8 mouse cellular contexts compared by ENCODE assay signal in the genomic region with DNA sequence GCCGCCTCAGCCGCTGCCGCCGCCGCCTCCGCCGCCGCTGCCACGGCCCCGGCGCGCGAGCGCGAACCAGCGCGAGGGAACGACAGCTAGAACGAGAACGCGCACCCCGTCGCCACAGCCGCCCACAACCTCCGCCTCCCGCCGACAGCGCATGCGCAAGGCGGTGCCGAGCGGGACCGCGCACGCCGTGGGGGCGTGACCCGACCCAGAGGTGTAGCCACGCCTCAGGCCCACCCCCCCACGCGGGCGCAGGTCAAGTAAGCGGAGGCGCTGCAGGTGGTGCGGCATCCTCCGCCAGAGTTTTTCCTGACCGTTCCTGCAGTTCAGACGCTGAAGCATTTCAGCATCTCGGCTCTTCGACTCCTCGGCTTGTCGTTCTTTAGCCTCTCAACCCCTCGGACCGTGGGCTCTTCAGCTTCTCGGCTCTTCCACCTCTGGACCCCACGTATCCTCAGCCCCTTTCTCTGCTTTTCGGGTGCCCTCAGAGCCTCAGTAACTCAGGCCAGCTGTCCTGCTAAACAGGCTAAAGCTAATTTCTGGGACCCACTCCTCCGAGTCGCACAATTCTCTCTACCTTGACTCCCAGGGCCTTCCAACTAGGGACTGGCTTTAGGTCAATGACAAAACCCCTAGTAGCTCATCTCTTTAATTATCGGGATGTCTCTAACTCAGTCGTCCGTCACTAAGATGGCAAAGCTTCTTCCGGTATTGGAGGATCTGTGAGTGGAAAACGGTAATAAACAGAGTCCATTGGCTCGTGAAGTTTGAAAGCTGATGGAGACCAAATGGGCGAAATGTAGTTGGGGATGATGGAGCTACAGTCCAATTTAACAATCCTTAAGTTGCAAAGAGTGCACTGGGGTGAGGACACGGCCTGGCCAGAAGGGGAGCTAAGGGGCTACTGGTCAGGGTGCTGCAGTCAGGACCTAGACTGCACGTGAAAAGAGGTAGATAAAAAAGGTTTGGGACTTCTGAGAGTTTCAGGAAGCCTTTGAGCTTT. TPM values are rescaled to one million over a fixed set of nuclear protein-coding genes. Genes with fewer than 3 reads are reported as not detected.
DNase-seq lines count a peak whose midpoint lies in the region; ATAC-seq and TF ChIP-seq lines count a peak whose summit lies in the region.

A gene (minus strand): TSS at position 93 of the 1,000 bp plus-strand sequence.

- peak within 1 kb of the TSS; percentile 95 for H3K9ac ChIP-seq in heart, embryonic 15.5 days
- peak within 1 kb of the TSS; percentile 76 for H3K9ac ChIP-seq in liver, embryonic 14.5 days (replicated peaks)
- H3K9ac ChIP-seq in neural tube, embryonic 11.5 days (ENCODE audit: low read length) = peak within 1 kb of the TSS; percentile 94
- peak within 1 kb of the TSS; percentile 91 for H3K9ac ChIP-seq in stomach, postnatal 0 days (ENCODE audit: low read length)

- peaks cover 26% of the 10 kb centered on the region for H3K4me1 ChIP-seq in forebrain, embryonic 10.5 days
- peaks cover 28% of the 10 kb centered on the region for H3K4me1 ChIP-seq in heart, embryonic 15.5 days (replicated peaks)
- H3K4me1 ChIP-seq in liver, embryonic 14.5 days (replicated peaks; ENCODE audit: control insufficient read depth in 2 of 2, insufficient read depth in 2 of 2, low read length in 1 of 2) = peaks cover 0 to 13% of the 10 kb centered on the region in 2 experiments; a peak in 2 of 4 replicates
- H3K4me1 ChIP-seq in neural tube, embryonic 11.5 days (ENCODE audit: control insufficient read depth, insufficient read depth, low read length) = peaks cover 7% of the 10 kb centered on the region
- H3K4me1 ChIP-seq in stomach, postnatal 0 days (replicated peaks; ENCODE audit: control insufficient read depth, insufficient read depth) = no peaks in the 10 kb centered on the region

- DNase-seq in CD8-positive naive resting alpha-beta T cell, adult 2 months (ENCODE audit: low read depth in 2 of 2, low spot score in 2 of 2) = peak; percentile 98 to 99
- DNase-seq in c-Kit-positive CD71-negative TER-119-negative erythroid progenitor cells, embryonic 14.5 days (ENCODE audit: low read depth) = peak; percentile 83
- DNase-seq in forebrain, embryonic 10.5 days (ENCODE audit: extremely low spot score, low spot score) = peak; percentile 96
- DNase-seq in kidney, postnatal 25 days = peak; percentile 99
- peak; percentile 85 to 88 (median 88) for DNase-seq in liver, embryonic 14.5 days (ENCODE audit: low read depth in 3 of 3, low spot score in 3 of 3)
- DNase-seq in neural tube, embryonic 11.5 days (ENCODE audit: low spot score) = peak; percentile 98
- peak; percentile 99 for DNase-seq in stomach, postnatal 0 days (ENCODE audit: low spot score)

- peak within 1 kb of the TSS; percentile 94 for H3K27ac ChIP-seq in forebrain, embryonic 10.5 days
- H3K27ac ChIP-seq in heart, embryonic 15.5 days = peak within 1 kb of the TSS; percentile 89
- no peak within 1 kb of the TSS for H3K27ac ChIP-seq in liver, embryonic 14.5 days
- H3K27ac ChIP-seq in neural tube, embryonic 11.5 days (ENCODE audit: low read depth, low read length) = peak within 1 kb of the TSS; percentile 73
- peak within 1 kb of the TSS; percentile 77 for H3K27ac ChIP-seq in stomach, postnatal 0 days (replicated peaks)

- peak; percentile 95 for ATAC-seq in heart, embryonic 15.5 days (replicated peaks; ENCODE audit: insufficient number of reproducible peaks, insufficient read depth, low FRiP score, low read depth)
- peak; percentile 97 for ATAC-seq in liver, embryonic 14.5 days (ENCODE audit: insufficient read depth)
- ATAC-seq in neural tube, embryonic 11.5 days (ENCODE audit: insufficient read depth, low FRiP score, low TSS enrichment) = peak; percentile 86
- peak; percentile 94 for ATAC-seq in stomach, postnatal 0 days (ENCODE audit: low FRiP score, low TSS enrichment)

- H3K4me3 ChIP-seq in forebrain, embryonic 10.5 days = peak within 1 kb of the TSS; percentile 92
- peak within 1 kb of the TSS; percentile 92 for H3K4me3 ChIP-seq in heart, embryonic 15.5 days
- H3K4me3 ChIP-seq in liver, embryonic 14.5 days (ENCODE audit: insufficient read depth in 1 of 2, low read depth in 2 of 2, low read length in 2 of 2) = peak within 1 kb of the TSS; percentile 81 to 89
- peak within 1 kb of the TSS; percentile 89 for H3K4me3 ChIP-seq in neural tube, embryonic 11.5 days (ENCODE audit: low read depth, low read length)
- peak within 1 kb of the TSS; percentile 93 for H3K4me3 ChIP-seq in stomach, postnatal 0 days (ENCODE audit: low read depth, low read length)

- H3K9me3 ChIP-seq in forebrain, embryonic 10.5 days = no peaks in the 10 kb centered on the region
- H3K9me3 ChIP-seq in heart, embryonic 15.5 days (replicated peaks) = no peaks in the 10 kb centered on the region
- no peaks in the 10 kb centered on the region for H3K9me3 ChIP-seq in liver, embryonic 14.5 days (ENCODE audit: control insufficient read depth, low read length)
- H3K9me3 ChIP-seq in neural tube, embryonic 11.5 days (ENCODE audit: control insufficient read depth, low read length) = no peaks in the 10 kb centered on the region
- H3K9me3 ChIP-seq in stomach, postnatal 0 days (ENCODE audit: control insufficient read depth, low read length) = no peaks in the 10 kb centered on the region

- under 1% methylated on average over 62 of the region's 68 CpGs for WGBS in forebrain, embryonic 10.5 days
- WGBS in heart, embryonic 15.5 days = under 1% methylated on average over 55 of the region's 68 CpGs
- under 1% methylated on average over 63 of the region's 68 CpGs for WGBS in liver, embryonic 14.5 days (ENCODE audit: insufficient replicate concordance)
- WGBS in neural tube, embryonic 11.5 days = under 1% methylated on average over 49 of the region's 68 CpGs
- 3% methylated on average over 53 of the region's 68 CpGs for WGBS in stomach, postnatal 0 days

- peak within 1 kb of the TSS; percentile 89 for H3K4me2 ChIP-seq in heart, embryonic 15.5 days
- H3K4me2 ChIP-seq in liver, embryonic 14.5 days (ENCODE audit: low read depth) = peak within 1 kb of the TSS; percentile 100
- H3K4me2 ChIP-seq in neural tube, embryonic 11.5 days (ENCODE audit: low read depth) = peak within 1 kb of the TSS; percentile 86
- peak within 1 kb of the TSS; percentile 82 for H3K4me2 ChIP-seq in stomach, postnatal 0 days (replicated peaks; ENCODE audit: low read depth)

- no peak for TF ChIP-seq EP300 in liver, embryonic 14.5 days (IDR thresholded peaks at IDR 0.05; ENCODE audit: low read depth)
- TF ChIP-seq EP300 in stomach, postnatal 0 days (optimal IDR thresholded peaks at IDR 0.05) = no peak

- no peak for TF ChIP-seq CTCF in liver, embryonic 14.5 days (IDR thresholded peaks at IDR 0.05; ENCODE audit: low read depth)
- peak; percentile 30 for TF ChIP-seq CTCF in stomach, postnatal 0 days (IDR thresholded peaks at IDR 0.05; ENCODE audit: low read depth)

- peaks cover 4% of the 10 kb centered on the region; the same call in 1 of the 2 replicates for H3K27me3 ChIP-seq in forebrain, embryonic 10.5 days (ENCODE audit: poor library complexity, severe bottlenecking)
- no peaks in the 10 kb centered on the region for H3K27me3 ChIP-seq in heart, embryonic 15.5 days
- H3K27me3 ChIP-seq in liver, embryonic 14.5 days (ENCODE audit: control insufficient read depth, insufficient read depth, low read length) = no peaks in the 10 kb centered on the region
- H3K27me3 ChIP-seq in neural tube, embryonic 11.5 days (ENCODE audit: control insufficient read depth, insufficient read depth, low read length) = no peaks in the 10 kb centered on the region
- H3K27me3 ChIP-seq in stomach, postnatal 0 days (ENCODE audit: control insufficient read depth, insufficient read depth, low read length) = no peaks in the 10 kb centered on the region

- H3K36me3 ChIP-seq in forebrain, embryonic 10.5 days (replicated peaks) = no peaks in the 10 kb centered on the region
- H3K36me3 ChIP-seq in heart, embryonic 15.5 days = no peaks in the 10 kb centered on the region
- no peaks in the 10 kb centered on the region for H3K36me3 ChIP-seq in liver, embryonic 14.5 days (replicated peaks; ENCODE audit: control insufficient read depth, insufficient read depth, low read depth)
- no peaks in the 10 kb centered on the region for H3K36me3 ChIP-seq in neural tube, embryonic 11.5 days (ENCODE audit: control insufficient read depth, insufficient read depth, low read length)
- H3K36me3 ChIP-seq in stomach, postnatal 0 days (ENCODE audit: control insufficient read depth, insufficient read depth, low read length) = no peaks in the 10 kb centered on the region

RNA-seq across cellular contexts. Expression of the gene that starts here (rescaled TPM):
- 14.8 and 16.2 TPM in 2 replicates for polyA plus RNA-seq in forebrain, embryonic 10.5 days (2016; fragmentation: Nextera tagmentation; extraction: Ambion mirVana)
- polyA plus RNA-seq in heart, embryonic 15.5 days (2015; fragmentation: Nextera tagmentation; extraction: Ambion mirVana) = 10.4 and 10.7 TPM in 2 replicates
- polyA plus RNA-seq in liver, embryonic 14.5 days (2012; rRNA removed) = 2.1 and 3.2 TPM in 2 replicates
- 2.6 and 2.8 TPM in 2 replicates for polyA plus RNA-seq in liver, embryonic 14.5 days (2014; fragmentation: Nextera tagmentation; extraction: Ambion mirVana)
- 18.6 and 19.8 TPM in 2 replicates for polyA plus RNA-seq in neural tube, embryonic 11.5 days (2014; fragmentation: Nextera tagmentation; extraction: Ambion mirVana)
- 9.4 and 10.6 TPM in 2 replicates for polyA plus RNA-seq in stomach, postnatal 0 days (2015; fragmentation: Nextera tagmentation; extraction: Ambion mirVana)
